Mouse (Mus musculus) testis, adult 2 months (tissue): Measurements from ENCODE around the gene Pcgf2. TPM values are rescaled to one million over a fixed set of nuclear protein-coding genes. Genes with fewer than 3 reads are reported as not detected.

Source experiments
- H3K27ac ChIP-seq: fragments of 200-500 bp; 2 replicates; pipeline ENCODE4 v1.5.1; 2012; ENCODE audit warnings: low read depth, low read length; ENCODE audit not compliant: control insufficient read depth, insufficient read depth
- H3K27me3 ChIP-seq: fragments of 200-500 bp; 2 replicates; pipeline ENCODE4 v1.6.1; 2012; ENCODE audit warnings: mild to moderate bottlenecking, low read length, moderate library complexity; ENCODE audit not compliant: control insufficient read depth, insufficient read depth
- H3K36me3 ChIP-seq: fragments of 200-500 bp; 2 replicates; pipeline ENCODE4 v1.6.1; 2012; ENCODE audit warnings: mild to moderate bottlenecking, low read length; ENCODE audit not compliant: control insufficient read depth, insufficient read depth
- H3K4me1 ChIP-seq: fragments of 200-500 bp; 2 replicates; pipeline ENCODE4 v1.6.1; 2012; ENCODE audit warnings: low read length; ENCODE audit not compliant: control insufficient read depth, insufficient read depth
- H3K4me3 ChIP-seq: fragments of 200-500 bp; 2 replicates; pipeline ENCODE4 v1.5.1; 2012; ENCODE audit warnings: low read depth, mild to moderate bottlenecking, low read length, moderate library complexity, mixed read lengths; ENCODE audit not compliant: control insufficient read depth
- CTCF ChIP-seq: fragments of 200-500 bp; IDR thresholded peaks from 2 replicates; pipeline ENCODE4 v1.5.1; 2012; ENCODE audit warnings: low read depth, mild to moderate bottlenecking, inconsistent platforms, low read length, moderate library complexity; ENCODE audit not compliant: control insufficient read depth, insufficient read depth, insufficient replicate concordance
- POLR2A ChIP-seq: fragments of 200-500 bp; IDR thresholded peaks from 2 replicates; pipeline ENCODE4 v1.6.1; 2012; ENCODE audit warnings: low read depth, mild to moderate bottlenecking, inconsistent platforms, low read length, moderate library complexity; ENCODE audit not compliant: control insufficient read depth
- polyA plus RNA-seq: library from polyadenylated mRNA; depleted of rRNA; stranded (reverse); fragments of >200 nt; gene quantifications from 2 replicates; pipeline ENCODE4 v1.2.3, GENCODE M21; 2012

Gene Pcgf2
- polyA plus RNA-seq, 1 experiment = 6.4 TPM

- TF ChIP-seq POLR2A = no peak
- no peak for TF ChIP-seq CTCF
- Histone ChIP-seq H3K4me3 (no peak overlapping the region), H3K36me3 (no peaks in the 10 kb centered on the region), H3K4me1 (no peaks in the 10 kb centered on the region), H3K27me3 (no peaks in the 10 kb centered on the region), H3K27ac (no peak overlapping the region)
These were observed 17.3 kb upstream of the Pcgf2 start for GRCm38 (mm10) chr11:97717369-97718280.

GRCm38 (mm10) chr11:97716021-97716420 lies 15.7 kb upstream of the Pcgf2 start:
- Histone ChIP-seq H3K4me3 (no peak overlapping the region), H3K27me3 (no peaks in the 10 kb centered on the region), H3K27ac (no peak overlapping the region), H3K36me3 (no peaks in the 10 kb centered on the region), H3K4me1 (no peaks in the 10 kb centered on the region)
- TF ChIP-seq CTCF (no peak), POLR2A (no peak)

- H3K27ac ChIP-seq = no peak overlapping the region
- no peak for TF ChIP-seq CTCF
- TF ChIP-seq POLR2A = no peak
- H3K4me1 ChIP-seq = no peaks in the 10 kb centered on the region
- no peaks in the 10 kb centered on the region for H3K27me3 ChIP-seq
- no peaks in the 10 kb centered on the region for H3K36me3 ChIP-seq
- H3K4me3 ChIP-seq = no peak overlapping the region
These were observed 14.8 kb upstream of the Pcgf2 start for GRCm38 (mm10) chr11:97714784-97715760.

- H3K4me1 ChIP-seq = no peaks in the 10 kb centered on the region
- H3K27me3 ChIP-seq = no peaks in the 10 kb centered on the region
- no peak for TF ChIP-seq CTCF
- no peak for TF ChIP-seq POLR2A
- H3K4me3 ChIP-seq = no peak overlapping the region
- no peaks in the 10 kb centered on the region for H3K36me3 ChIP-seq
- no peak overlapping the region for H3K27ac ChIP-seq
These were observed 14.1 kb upstream of the Pcgf2 start for GRCm38 (mm10) chr11:97714356-97714755.

- H3K27ac ChIP-seq = no peak overlapping the region
- H3K4me3 ChIP-seq = no peak overlapping the region
- no peaks in the 10 kb centered on the region for H3K27me3 ChIP-seq
- no peaks in the 10 kb centered on the region for H3K4me1 ChIP-seq
- TF ChIP-seq CTCF (no peak), POLR2A (no peak)
- no peaks in the 10 kb centered on the region for H3K36me3 ChIP-seq
These were observed 13.6 kb upstream of the Pcgf2 start for GRCm38 (mm10) chr11:97713896-97714295.

GRCm38 (mm10) chr11:97712286-97712685 lies 12.0 kb upstream of the Pcgf2 start:
- Histone ChIP-seq H3K4me3 (no peak overlapping the region), H3K27ac (no peak overlapping the region), H3K4me1 (no peaks in the 10 kb centered on the region), H3K27me3 (no peaks in the 10 kb centered on the region), H3K36me3 (no peaks in the 10 kb centered on the region)
- TF ChIP-seq CTCF = no peak
- no peak for TF ChIP-seq POLR2A
